Mouse (Mus musculus) liver, adult 2 months (tissue): Measurements from ENCODE around the gene Pgap1. TPM values are rescaled to one million over a fixed set of nuclear protein-coding genes. Genes with fewer than 3 reads are reported as not detected.

Experiments
- DNase-seq: peaks from one replicate; pipeline ENCODE4 v3.0.0-alpha.2; 2011; ENCODE audit warnings: low read depth, low spot score; ENCODE audit errors: extremely low read depth
- H3K27ac ChIP-seq: fragments of 200-500 bp; replicated peaks from 2 replicates; pipeline ENCODE4 v1.5.1; 2012; ENCODE audit warnings: low read depth, mild to moderate bottlenecking, control low read depth, inconsistent platforms, low read length; ENCODE audit not compliant: insufficient read depth
- H3K27me3 ChIP-seq: fragments of 200-500 bp; 2 replicates; pipeline ENCODE4 v1.6.1; 2012; ENCODE audit warnings: mild to moderate bottlenecking, moderate library complexity, low read length, inconsistent platforms; ENCODE audit not compliant: control insufficient read depth, insufficient read depth
- H3K36me3 ChIP-seq: fragments of 200-500 bp; 2 replicates; pipeline ENCODE4 v1.6.1; 2012; ENCODE audit warnings: low read length, inconsistent platforms; ENCODE audit not compliant: control insufficient read depth, insufficient read depth
- H3K4me1 ChIP-seq: fragments of 200-500 bp; 2 replicates; pipeline ENCODE4 v1.6.1; 2011; ENCODE audit warnings: low read length; ENCODE audit not compliant: control insufficient read depth, insufficient read depth
- H3K4me3 ChIP-seq: fragments of 200-500 bp; 2 replicates; pipeline ENCODE4 v1.5.1; 2011; ENCODE audit warnings: low read depth, mild to moderate bottlenecking, control low read depth, low read length, moderate library complexity; ENCODE audit not compliant: insufficient read depth
- H3K79me2 ChIP-seq: fragments of 200-500 bp; 2 replicates; pipeline ENCODE4 v1.6.1; 2012; ENCODE audit warnings: inconsistent platforms, mild to moderate bottlenecking, low read length, moderate library complexity; ENCODE audit not compliant: control insufficient read depth, insufficient read depth
- H3K9ac ChIP-seq: fragments of 200-500 bp; 2 replicates; pipeline ENCODE4 v1.6.1; 2012; ENCODE audit warnings: low read depth, mild to moderate bottlenecking, control low read depth, inconsistent platforms, low read length
- CTCF ChIP-seq: fragments of 200-500 bp; IDR thresholded peaks from 2 replicates; pipeline ENCODE4 v1.5.1; 2011; ENCODE audit warnings: low read depth, low read length, control low read depth
- POLR2A ChIP-seq: fragments of 200-500 bp; IDR thresholded peaks from 2 replicates; pipeline ENCODE4 v1.6.1; 2011; ENCODE audit warnings: low read length, control low read depth; ENCODE audit not compliant: insufficient read depth; ENCODE audit errors: extremely low read depth
- WGBS: fragments of 180-500 bp; shearing (Covaris S2); methylation state at CpG from one replicate; pipeline ENCODE4 v1.1.7; 2018; 5-methylcytosine and 5-hydroxymethylcytosine counted together
- polyA plus RNA-seq: library from polyadenylated mRNA; depleted of rRNA; stranded (reverse); fragments of >200 nt; gene quantifications from 2 replicates; pipeline ENCODE4 v1.2.3, GENCODE M21; 2012
- total RNA-seq: library from RNA; depleted of rRNA; stranded (reverse); fragments of >200 nt; gene quantifications from 2 replicates; pipeline ENCODE4 v1.2.3, GENCODE M21; 2014

Pgap1 gene
- total and polyA plus RNA-seq, 2 experiments: 1.6 to 11.7 TPM

DNA sequence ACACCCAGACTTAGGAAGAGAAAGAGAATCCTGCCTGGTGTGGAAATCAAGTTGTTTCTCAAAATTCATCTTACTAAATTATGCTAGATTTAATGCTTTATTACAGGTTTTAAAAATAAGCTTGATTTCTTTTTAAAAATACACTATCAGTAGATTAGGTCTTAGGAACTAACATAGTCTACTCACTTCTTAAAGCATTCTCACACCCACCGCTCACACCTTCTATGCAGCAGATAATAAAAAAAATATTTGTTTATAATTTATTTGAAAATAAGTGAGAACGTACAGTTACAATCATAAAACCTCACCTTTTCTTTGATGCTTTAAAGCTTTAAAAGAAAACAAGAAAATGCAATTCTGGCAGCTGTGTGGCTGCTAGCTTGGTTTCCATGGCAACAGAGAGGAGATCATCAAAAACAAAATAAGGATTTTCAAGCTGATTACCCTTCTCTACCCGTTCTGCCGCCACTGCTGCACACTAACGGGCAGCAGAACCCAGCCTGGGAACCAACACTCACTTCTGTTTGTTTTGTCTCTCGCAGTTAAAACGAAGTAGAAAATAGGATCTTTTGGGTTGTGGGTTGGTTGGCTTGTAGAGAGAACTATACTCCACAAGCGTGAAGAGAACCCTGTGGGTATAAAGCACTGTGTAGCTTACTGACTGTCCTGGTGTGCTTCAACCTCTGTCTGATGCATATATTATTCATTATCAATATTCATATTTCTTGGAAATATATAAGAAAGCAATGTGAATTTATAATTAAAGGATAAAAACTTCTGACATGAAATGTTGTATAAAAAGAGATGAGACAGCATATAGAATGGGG is 21.1 kb upstream of the Pgap1 start:
- WGBS: 57% methylated on average over 8 of the region's 8 CpGs
- no peak overlapping the region for H3K27ac ChIP-seq
- no peaks in the 10 kb centered on the region for H3K79me2 ChIP-seq
- TF ChIP-seq POLR2A: no peak
- TF ChIP-seq CTCF: no peak
- H3K9ac ChIP-seq: no peak overlapping the region
- no peaks in the 10 kb centered on the region for H3K36me3 ChIP-seq
- DNase-seq: no peak
- H3K4me1 ChIP-seq: no peaks in the 10 kb centered on the region
- H3K4me3 ChIP-seq: no peak overlapping the region
- H3K27me3 ChIP-seq: no peaks in the 10 kb centered on the region

DNA sequence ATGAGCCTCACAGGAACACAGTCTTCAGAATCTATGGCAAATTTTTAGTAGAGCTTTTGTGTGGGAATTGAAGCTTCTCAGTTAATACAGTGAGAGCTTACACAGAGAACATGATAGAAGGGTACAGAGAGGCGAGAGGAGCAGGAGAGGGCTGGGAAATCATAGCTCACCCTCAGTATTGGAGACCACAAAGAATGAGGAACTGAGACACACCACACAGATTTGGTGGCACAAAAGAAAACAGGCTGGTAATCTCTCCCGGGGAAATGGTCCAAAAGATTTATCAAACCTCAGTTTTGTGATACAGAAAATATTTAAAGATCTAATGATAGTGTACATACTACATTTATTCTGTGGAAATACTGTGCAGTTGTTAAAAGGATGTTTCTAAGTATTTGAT is 11.6 kb upstream of the Pgap1 start:
- Histone ChIP-seq H3K4me1 (no peaks in the 10 kb centered on the region), H3K4me3 (no peak overlapping the region), H3K27me3 (no peaks in the 10 kb centered on the region), H3K27ac (no peak overlapping the region), H3K9ac (no peak overlapping the region), H3K36me3 (no peaks in the 10 kb centered on the region), H3K79me2 (no peaks in the 10 kb centered on the region)
- TF ChIP-seq POLR2A: no peak
- TF ChIP-seq CTCF: no peak
- DNase-seq: no peak
- 79% methylated on average over 2 of the region's 2 CpGs for WGBS

DNA sequence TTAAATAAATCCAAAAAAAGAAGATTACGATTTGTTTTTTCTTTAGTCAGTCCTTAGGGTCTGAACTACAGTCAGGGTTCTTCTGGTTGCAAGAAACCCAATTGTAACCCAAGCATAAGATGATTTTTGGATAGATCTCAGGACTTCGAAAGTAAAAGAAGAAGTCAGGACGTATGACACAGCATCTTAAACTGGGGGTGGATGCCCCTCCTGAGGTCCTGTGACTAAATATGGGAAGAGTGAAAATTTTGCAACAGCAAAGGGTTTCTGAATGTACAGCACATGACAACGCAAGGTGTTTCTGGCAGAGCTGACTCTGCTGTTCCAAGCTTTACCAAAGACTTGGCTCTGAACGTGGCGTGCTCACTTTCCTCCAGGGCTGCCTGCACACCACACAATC is 6.4 kb upstream of the Pgap1 start:
- DNase-seq: peak; percentile 30
- Histone ChIP-seq H3K4me3 (no peak overlapping the region), H3K27me3 (no peaks in the 10 kb centered on the region), H3K27ac (no peak overlapping the region), H3K36me3 (no peaks in the 10 kb centered on the region), H3K4me1 (no peaks in the 10 kb centered on the region), H3K79me2 (no peaks in the 10 kb centered on the region), H3K9ac (no peak overlapping the region)
- TF ChIP-seq POLR2A: no peak
- TF ChIP-seq CTCF: no peak
- 90% methylated on average over 6 of the region's 6 CpGs for WGBS

DNA sequence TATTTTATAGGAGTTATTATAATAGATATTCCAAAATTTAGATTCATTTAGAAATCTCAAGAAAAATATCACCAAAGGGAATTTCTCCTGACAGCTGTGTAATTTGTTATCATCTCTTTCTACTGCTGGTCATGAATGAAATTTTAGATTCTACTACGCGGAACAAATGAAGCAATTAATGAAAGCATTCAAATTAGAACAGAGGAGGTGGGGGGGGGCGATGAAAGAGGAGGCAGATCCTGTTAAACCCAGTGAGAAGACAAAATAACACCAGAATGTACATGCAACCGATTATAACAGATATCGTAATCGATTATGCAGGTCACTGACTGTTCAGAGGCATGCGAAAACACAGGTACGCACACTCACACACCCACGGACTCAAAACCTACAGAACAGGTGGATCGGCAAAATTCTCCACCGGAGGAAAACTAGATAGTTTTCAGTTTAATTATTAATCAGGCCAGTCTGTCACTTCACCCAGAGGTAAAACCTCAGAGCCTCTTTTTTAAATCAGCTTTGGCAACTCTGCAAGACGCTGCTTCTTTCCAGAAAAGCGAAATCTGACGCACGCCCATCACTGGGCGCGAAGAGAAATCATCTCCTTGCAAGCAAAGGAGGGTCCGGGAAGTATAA is 780 bp downstream of the Pgap1 start:
- peaks cover 3% of the 10 kb centered on the region; the same call in 1 of the 2 replicates for H3K79me2 ChIP-seq
- no peak for TF ChIP-seq CTCF
- WGBS: 3% methylated on average over 18 of the region's 18 CpGs
- no peaks in the 10 kb centered on the region for H3K4me1 ChIP-seq
- H3K27ac ChIP-seq: peak overlapping the region; percentile 49
- DNase-seq: peak; percentile 75
- peak overlapping the region; percentile 84 for H3K4me3 ChIP-seq
- H3K36me3 ChIP-seq: no peaks in the 10 kb centered on the region
- no peaks in the 10 kb centered on the region for H3K27me3 ChIP-seq
- peak overlapping the region; percentile 75 for H3K9ac ChIP-seq

DNA sequence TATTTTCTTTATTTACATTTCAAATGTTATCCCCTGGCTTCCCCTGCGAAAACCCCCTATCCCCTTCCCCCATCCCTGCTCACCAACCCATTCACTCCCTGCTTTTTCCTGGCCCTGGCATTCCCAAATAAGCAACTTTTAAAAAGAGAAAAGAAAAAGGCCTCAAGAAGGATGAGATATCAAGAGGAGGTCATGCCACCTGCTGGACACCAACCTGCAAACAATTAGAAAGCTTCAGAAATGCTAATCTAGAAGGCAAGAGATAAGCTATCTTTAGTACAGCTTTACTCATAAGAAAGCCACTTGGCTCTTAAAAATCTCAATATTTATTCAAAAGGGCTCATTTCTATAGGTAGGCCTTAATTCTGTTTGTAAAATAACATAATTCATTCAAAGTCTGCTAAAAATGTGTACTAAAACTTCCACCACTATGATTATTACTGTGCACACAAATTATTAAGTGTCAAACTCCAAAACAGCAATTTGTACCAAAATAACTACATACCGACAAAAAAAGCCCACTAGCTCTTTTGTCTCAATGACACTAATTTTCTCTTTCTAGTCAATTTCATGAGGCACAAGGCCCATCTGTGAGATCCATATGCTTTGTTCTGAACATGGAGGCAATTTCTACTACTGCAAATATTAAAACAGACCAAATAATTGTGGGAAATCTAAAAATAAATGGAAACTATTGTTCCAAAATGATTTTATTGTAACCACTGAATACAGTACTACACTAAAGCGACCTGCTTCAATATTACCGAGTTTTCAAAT is 1.9 kb downstream of the Pgap1 start:
- H3K9ac ChIP-seq: no peak overlapping the region
- no peaks in the 10 kb centered on the region for H3K27me3 ChIP-seq
- WGBS: 77% methylated on average over 4 of the region's 4 CpGs
- no peaks in the 10 kb centered on the region for H3K4me1 ChIP-seq
- no peak overlapping the region for H3K27ac ChIP-seq
- peak; percentile 47 for DNase-seq
- no peak overlapping the region for H3K4me3 ChIP-seq
- H3K36me3 ChIP-seq: peaks cover 3% of the 10 kb centered on the region; the same call in 1 of the 2 replicates
- H3K79me2 ChIP-seq: peaks cover 3% of the 10 kb centered on the region; the same call in 1 of the 2 replicates
- TF ChIP-seq POLR2A (no peak), CTCF (no peak)
